Mouse (Mus musculus) adrenal gland (tissue): ENCODE measurements at regions not wholly inside any gene's neighbourhood (a gene's known extent, or its start where the extent isn't known, plus 50 kb on each side); places are given as distances from the start of the nearest gene placed in this dataset.

Experiments
- intact Hi-C: fragments of 180-260 bp; cut with DNase I; formaldehyde crosslinking; loops from one replicate; pipeline ENCODE4 v1.15.1; 2025

DNA sequence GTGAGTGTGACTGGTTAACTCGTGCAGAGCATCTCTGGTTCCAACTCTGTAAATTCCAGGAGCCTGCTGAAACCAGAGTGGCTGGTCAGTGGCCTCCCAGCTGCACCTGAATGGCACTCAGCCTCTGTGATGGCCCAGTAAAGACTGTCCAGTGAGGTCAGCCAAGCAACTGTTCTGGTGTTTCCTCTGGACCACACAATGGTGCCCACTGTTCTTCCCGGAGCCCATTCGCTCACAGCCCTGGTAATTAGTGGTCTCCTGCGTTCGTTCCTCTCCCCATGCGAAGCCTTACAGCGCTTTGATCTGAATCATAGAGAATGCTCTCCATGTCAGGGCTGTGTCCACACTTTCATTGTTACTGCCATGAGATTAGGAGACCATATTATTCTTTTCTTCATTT, 75.5 kb downstream of the Enkur start:
- intact Hi-C loops = no loop called here

DNA sequence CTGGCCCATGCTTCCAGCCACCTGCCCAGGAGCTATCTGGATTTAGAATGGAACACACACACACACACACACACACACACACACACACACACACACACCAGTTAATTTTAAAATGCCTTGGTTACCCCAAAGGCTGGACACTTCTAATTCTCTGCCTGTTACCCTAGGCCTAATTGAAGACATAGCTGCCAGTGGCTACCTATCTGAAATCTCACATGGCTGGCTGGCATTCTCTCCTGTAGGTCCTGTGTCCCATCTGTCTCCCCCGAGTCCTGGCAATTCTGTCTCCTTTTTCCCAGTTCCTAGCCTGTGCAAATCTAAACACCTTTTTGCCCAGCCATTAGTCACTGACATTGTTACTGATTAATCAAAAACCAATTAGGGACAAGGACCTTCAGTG, 78.6 kb downstream of the Enkur start:
- intact Hi-C loops = no loop called here

GRCm38 (mm10) chr2:21122421-21122820, 82.7 kb downstream of the Enkur start:
- intact Hi-C loops = no loop called here

GRCm38 (mm10) chr2:21121663-21122062, 83.5 kb downstream of the Enkur start:
- intact Hi-C loops = no loop called here

DNA sequence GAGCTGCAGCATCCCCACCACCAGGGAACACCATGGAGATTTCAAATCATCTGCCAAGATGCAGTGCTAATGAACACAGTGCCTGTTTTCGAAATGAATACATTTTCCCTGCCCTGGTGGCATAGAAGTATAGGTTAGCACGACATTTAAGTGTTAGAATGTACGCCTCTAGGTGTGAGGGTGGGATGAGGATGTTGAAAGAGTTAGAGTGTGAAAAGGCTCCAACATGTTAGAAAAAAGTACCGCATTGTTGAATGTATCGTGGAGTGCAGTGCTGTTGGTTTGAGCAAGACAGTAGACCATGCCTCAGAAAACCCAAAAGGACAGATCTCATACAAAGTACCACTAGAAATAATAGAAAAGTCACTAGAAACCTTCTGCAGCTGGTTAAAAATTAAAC, 88.3 kb downstream of the Enkur start:
- intact Hi-C loops = no loop called here

DNA sequence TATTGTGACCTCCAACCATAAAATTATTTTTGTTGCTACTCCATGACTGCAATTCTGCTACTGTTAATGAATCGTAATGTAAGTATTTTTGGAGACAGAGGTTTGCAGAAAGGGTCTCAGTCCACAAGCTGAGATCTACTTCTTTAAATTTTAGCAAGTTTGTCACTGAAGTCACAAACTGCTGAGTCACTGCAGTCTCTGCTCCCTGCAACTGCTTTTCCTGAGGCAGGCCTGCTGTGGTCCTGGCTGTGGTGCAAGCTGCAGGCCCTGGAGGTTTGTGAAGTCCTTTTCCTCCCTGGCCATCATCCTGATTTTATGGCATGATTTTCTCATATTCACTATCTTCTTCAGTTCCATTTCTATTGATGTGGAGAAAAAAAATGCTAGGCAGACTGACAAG, 93.6 kb downstream of the Enkur start:
- intact Hi-C loops = no loop called here

DNA sequence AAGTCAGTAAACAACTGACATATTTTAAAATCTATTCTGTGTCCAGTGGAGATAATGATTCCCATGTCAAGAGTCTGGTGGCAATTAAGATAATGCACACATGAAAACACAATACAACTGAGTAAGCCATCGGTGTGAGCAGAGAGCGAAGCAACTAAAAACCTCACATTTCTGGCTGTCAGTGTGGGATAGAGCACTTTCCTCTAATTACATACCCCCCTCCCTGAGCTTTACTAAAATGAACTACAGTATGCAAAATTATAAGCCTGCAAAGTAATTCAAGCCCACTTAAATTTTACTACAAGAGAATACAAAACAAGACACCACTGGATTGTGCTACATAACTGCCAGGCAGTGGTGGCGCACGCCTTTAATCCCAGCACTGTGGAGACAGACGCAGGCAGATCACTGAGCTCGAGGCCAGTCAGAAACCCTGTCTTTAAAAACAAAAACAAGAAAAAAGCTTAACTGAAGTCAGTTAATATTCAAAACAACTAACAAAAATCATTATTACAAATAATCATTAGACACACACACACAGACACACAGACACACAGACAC, 104.8 kb downstream of the Enkur start:
- intact Hi-C loops = no loop called here

GRCm38 (mm10) chr2:21091058-21091971, 113.8 kb downstream of the Enkur start:
- intact Hi-C loops = no loop called here

GRCm38 (mm10) chr2:21085517-21085916, 116.8 kb upstream of the Arhgap21 start:
- intact Hi-C loops = no loop called here

- intact Hi-C loops = no loop called here
These were observed 98.7 kb upstream of the Arhgap21 start for GRCm38 (mm10) chr2:21067292-21067850.

DNA sequence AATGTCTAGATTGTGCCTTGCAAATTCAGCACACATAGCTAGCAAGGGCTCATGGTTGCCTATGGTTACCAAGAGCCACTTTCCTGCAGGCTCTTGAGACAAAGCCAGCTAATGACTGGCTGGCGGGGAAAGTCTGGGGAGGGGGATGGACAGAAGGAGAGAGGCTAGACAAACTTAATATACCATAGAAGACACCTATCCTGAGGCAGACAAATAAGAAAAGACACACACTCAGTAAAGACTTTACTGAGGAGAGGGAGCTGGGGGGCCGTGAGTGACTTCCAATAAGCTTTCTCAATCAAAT, 91.6 kb upstream of the Arhgap21 start:
- intact Hi-C loops = no loop called here

GRCm38 (mm10) chr2:21059618-21060346, 91.1 kb upstream of the Arhgap21 start:
- intact Hi-C loops = loop anchor here (5.0 kb wide), 1 partner anchor 128 kb away; no protein-coding TSS in a partner anchor

- intact Hi-C loops = loop anchor here (5.0 kb wide), 1 partner anchor 128 kb away; no protein-coding TSS in a partner anchor
These were observed 90.3 kb upstream of the Arhgap21 start for GRCm38 (mm10) chr2:21058940-21059339.

- intact Hi-C loops = loop anchor here (5.0 kb wide), 1 partner anchor 131 kb away; no protein-coding TSS in a partner anchor
These were observed 87.9 kb upstream of the Arhgap21 start for GRCm38 (mm10) chr2:21056450-21057210.

DNA sequence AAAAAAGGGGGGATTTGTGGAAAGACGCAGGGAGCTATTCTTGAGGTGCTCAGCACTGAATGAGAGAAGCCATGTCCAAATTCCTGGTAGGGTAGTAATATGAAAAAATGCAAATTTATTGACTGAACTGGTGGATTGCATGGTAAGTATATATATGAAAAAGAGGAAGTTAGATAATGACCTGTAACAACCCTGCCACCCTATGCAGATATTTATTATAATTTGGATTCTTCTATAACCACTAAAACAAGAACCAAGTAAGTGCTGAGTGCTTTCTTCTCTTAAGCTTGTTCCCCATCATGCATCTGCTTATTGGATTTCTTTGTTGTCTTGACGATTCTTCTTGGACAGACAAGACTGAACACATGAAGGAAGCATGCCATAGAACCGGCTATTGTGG, 86.7 kb upstream of the Arhgap21 start:
- intact Hi-C loops = loop anchor here (5.0 kb wide), 1 partner anchor 132 kb away; no protein-coding TSS in a partner anchor

DNA sequence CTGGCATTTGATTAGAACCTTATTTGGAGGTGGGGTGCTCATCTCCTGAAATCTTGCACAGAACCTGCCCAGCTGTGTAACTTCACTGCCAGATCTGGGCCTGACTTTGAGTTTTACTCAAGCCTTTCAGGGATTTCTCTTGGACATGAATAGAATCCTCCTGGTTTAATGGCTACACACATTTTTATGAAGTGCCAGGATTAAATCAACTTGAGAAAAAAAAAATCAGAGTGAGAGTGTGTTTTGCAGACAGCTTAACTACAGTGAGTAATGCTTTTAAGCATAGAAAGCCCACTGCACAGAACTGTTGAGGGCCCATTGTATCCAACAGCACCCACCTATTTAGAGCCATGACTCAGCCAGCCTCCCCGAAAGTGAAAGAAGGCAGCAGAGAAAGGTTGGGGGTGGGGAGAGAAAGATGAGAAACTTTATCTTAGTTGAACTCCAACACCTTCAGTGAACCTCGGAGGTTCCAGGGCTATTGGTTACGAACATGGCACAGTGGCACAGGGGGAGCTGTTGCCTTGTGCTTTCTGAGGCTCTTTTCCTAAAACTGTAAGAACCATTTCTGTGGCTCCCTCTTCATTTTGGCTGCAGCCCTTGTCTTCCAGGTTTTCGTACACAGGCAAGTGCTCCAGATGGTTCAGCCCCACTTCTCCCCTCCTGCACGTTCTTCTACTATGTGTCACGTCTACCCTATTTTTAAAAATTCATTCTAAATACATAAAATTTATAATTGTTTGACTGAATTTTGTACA, 85.8 kb upstream of the Arhgap21 start:
- intact Hi-C loops = loop anchor here (5.0 kb wide), 1 partner anchor 133 kb away; no protein-coding TSS in a partner anchor

- intact Hi-C loops = no loop called here
These were observed 84.9 kb upstream of the Arhgap21 start for GRCm38 (mm10) chr2:21053596-21053995.

DNA sequence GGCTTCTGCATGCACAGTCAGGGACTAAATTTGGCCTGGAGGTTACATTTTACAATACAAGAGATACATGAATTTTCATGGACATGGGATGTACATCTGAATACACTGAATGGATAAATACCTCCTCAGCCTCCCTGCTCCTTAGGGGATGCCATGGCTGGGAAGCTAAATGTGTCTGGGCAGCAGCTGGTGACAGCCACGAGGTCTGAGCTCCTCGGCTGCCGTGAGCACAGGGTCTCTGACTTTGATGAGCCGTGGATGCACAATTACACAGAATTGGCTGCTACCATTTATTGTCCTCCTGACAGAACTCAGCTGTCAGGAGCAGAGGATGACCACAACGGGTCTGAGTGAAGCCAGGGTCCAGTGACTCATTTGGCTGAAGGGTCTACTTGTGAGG, 80.3 kb upstream of the Arhgap21 start:
- intact Hi-C loops = no loop called here

DNA sequence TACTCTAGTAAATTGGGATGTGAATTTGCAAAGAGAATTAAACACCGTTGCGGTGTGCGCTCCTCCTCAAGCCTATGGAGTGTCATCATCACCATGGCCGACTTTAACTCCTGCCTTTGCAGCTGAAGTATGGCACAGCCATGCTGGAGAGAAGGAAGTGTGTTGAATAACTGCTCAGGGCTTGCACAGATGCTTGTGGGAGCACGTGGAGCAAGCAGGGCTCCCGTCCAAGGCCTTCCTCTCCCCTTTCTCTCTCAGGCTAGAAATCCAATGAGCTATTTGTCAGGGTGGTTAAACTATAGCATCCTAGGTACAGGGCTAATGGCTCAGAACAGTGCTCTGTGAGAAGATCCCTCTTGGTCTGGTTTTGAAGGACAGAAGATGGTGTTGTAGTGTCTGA, 79.5 kb upstream of the Arhgap21 start:
- intact Hi-C loops = no loop called here

GRCm38 (mm10) chr2:21046503-21047116, 77.9 kb upstream of the Arhgap21 start:
- intact Hi-C loops = no loop called here
